Mouse (Mus musculus) liver, postnatal 0 days (tissue): ENCODE data around the gene Gm20388. TPM values are rescaled to one million over a fixed set of nuclear protein-coding genes. Genes with fewer than 3 reads are reported as not detected.
A peak's percentile ranks its signal among the peaks of the same experiment; 100 is the strongest.
"Not testable (repeated sequence)": the region's sequence is repeated elsewhere in the genome, so short reads cannot be mapped to it uniquely, and the experiment has no call there.

ENCODE experiments used
- ATAC-seq: fragments of 200-750 bp; cut with Nextera tagmentation; 2 replicates; pipeline ENCODE4 v1.8.0; 2017; ENCODE audit warnings: mild to moderate bottlenecking, moderate library complexity
- DNase-seq: peaks from one replicate; pipeline ENCODE4 v3.0.0-alpha.2; 2016
- H3K27ac ChIP-seq: fragments of 300-500 bp; sonication (generic); 2 replicates; pipeline ENCODE4 v1.5.1; 2014; ENCODE audit warnings: antibody characterized with exemption, moderate library complexity, mild to moderate bottlenecking, low read depth
- H3K27me3 ChIP-seq: fragments of 300-500 bp; sonication (generic); 2 replicates; pipeline ENCODE4 v1.6.1; 2014; ENCODE audit warnings: low read length, control low read depth, mixed read lengths; ENCODE audit not compliant: insufficient read depth
- H3K36me3 ChIP-seq: fragments of 300-500 bp; sonication (generic); replicated peaks from 2 replicates; pipeline ENCODE4 v1.6.1; 2014; ENCODE audit warnings: mild to moderate bottlenecking, control low read depth, low read length, moderate library complexity, mixed read lengths; ENCODE audit not compliant: insufficient read depth
- H3K4me1 ChIP-seq: fragments of 300-500 bp; sonication (generic); 2 replicates; pipeline ENCODE4 v1.6.1; 2014; ENCODE audit warnings: antibody characterized with exemption, mild to moderate bottlenecking, control low read depth; ENCODE audit not compliant: insufficient read depth
- H3K4me2 ChIP-seq: fragments of 300-500 bp; sonication (generic); 2 replicates; pipeline ENCODE4 v1.6.1; 2014; ENCODE audit warnings: low read depth, mild to moderate bottlenecking, low read length, moderate library complexity, mixed read lengths
- H3K4me3 ChIP-seq: fragments of 300-500 bp; sonication (generic); 2 replicates; pipeline ENCODE4 v1.5.1; 2014; ENCODE audit warnings: low read depth, low read length
- H3K9ac ChIP-seq: fragments of 300-500 bp; sonication (generic); replicated peaks from 2 replicates; pipeline ENCODE4 v1.6.1; 2014; ENCODE audit warnings: mild to moderate bottlenecking, moderate library complexity
- H3K9me3 ChIP-seq: fragments of 300-500 bp; sonication (generic); 2 replicates; pipeline ENCODE4 v1.6.1; 2016; ENCODE audit warnings: mild to moderate bottlenecking, control low read depth, low read length, mixed read lengths
- CTCF ChIP-seq: sonication (generic); IDR thresholded peaks from 2 replicates; pipeline ENCODE4 v1.5.1; 2016; ENCODE audit warnings: antibody characterized with exemption, low read depth
- EP300 ChIP-seq: IDR thresholded peaks from 2 replicates; pipeline ENCODE4 v1.6.1; 2016; ENCODE audit warnings: antibody characterized with exemption, low read depth, mild to moderate bottlenecking
- WGBS: fragments of 180-500 bp; shearing (Covaris S2); extraction: QIAGEN DNeasy Blood & Tissue Kit; methylation state at CpG from one replicate; pipeline ENCODE4 v1.1.7; 2014; ENCODE audit not compliant: insufficient replicate concordance; 5-methylcytosine and 5-hydroxymethylcytosine counted together
- polyA plus RNA-seq: library from polyadenylated mRNA; unstranded; fragments of >200 nt; fragmentation: Nextera tagmentation; extraction: Ambion mirVana; gene quantifications from 2 replicates; pipeline ENCODE4 v1.2.1, GENCODE M21; 2015

The Gm20388 gene
- polyA plus RNA-seq, 1 experiment from 2014 or later = not detected

GRCm38 (mm10) chr8:123993997-123994396 is 4083.4 kb downstream of the Gm20388 start:
- no peaks in the 10 kb centered on the region for H3K9me3 ChIP-seq
- no peak overlapping the region for H3K9ac ChIP-seq
- no peak for ATAC-seq

GRCm38 (mm10) chr8:123999568-123999967 is 4088.9 kb downstream of the Gm20388 start:
- WGBS = 85% methylated on average over 2 of the region's 2 CpGs
- no peak for ATAC-seq
- H3K36me3 ChIP-seq = peaks cover 71% of the 10 kb centered on the region
- DNase-seq = no peak
- no peak for TF ChIP-seq CTCF
- TF ChIP-seq EP300 = no peak
- H3K9me3 ChIP-seq = no peaks in the 10 kb centered on the region
- no peaks in the 10 kb centered on the region for H3K4me1 ChIP-seq
- H3K27me3 ChIP-seq = no peaks in the 10 kb centered on the region
- H3K9ac ChIP-seq = no peak overlapping the region
- no peak overlapping the region for H3K4me2 ChIP-seq
- H3K4me3 ChIP-seq = no peak overlapping the region
- no peak overlapping the region for H3K27ac ChIP-seq

More at GRCm38 (mm10) chr8:123993997-123994396, 4083.4 kb downstream of the Gm20388 start:
- peaks cover 11% of the 10 kb centered on the region; the same call in 1 of the 2 replicates for H3K4me1 ChIP-seq
- H3K4me2 ChIP-seq = no peak overlapping the region
- peaks cover 27% of the 10 kb centered on the region for H3K36me3 ChIP-seq
- no peak for DNase-seq
- no peak overlapping the region for H3K27ac ChIP-seq
- TF ChIP-seq EP300 (no peak), CTCF (no peak)
- H3K4me3 ChIP-seq = no peak overlapping the region
- H3K27me3 ChIP-seq = no peaks in the 10 kb centered on the region
- 85% methylated on average over 3 of the region's 3 CpGs for WGBS

GRCm38 (mm10) chr8:124002546-124003108 is 4092.0 kb downstream of the Gm20388 start:
- Histone ChIP-seq H3K4me1 (no peaks in the 10 kb centered on the region), H3K27me3 (no peaks in the 10 kb centered on the region), H3K4me2 (no peak overlapping the region), H3K9ac (no peak overlapping the region), H3K4me3 (no peak overlapping the region), H3K36me3 (peaks cover 66% of the 10 kb centered on the region), H3K27ac (no peak overlapping the region), H3K9me3 (no peaks in the 10 kb centered on the region)
- ATAC-seq (peak; percentile 79), DNase-seq (no peak)
- no peak for TF ChIP-seq EP300
- TF ChIP-seq CTCF = peak; percentile 11; the same call in 1 of the 2 replicates
- 84% methylated on average over 10 of the region's 10 CpGs for WGBS

GRCm38 (mm10) chr8:124007829-124008228 is 4097.2 kb downstream of the Gm20388 start:
- no peak for ATAC-seq
- H3K27me3 ChIP-seq = no peaks in the 10 kb centered on the region

GRCm38 (mm10) chr8:124011580-124011979 is 4100.9 kb downstream of the Gm20388 start:
- no peak overlapping the region for H3K27ac ChIP-seq
- H3K27me3 ChIP-seq = no peaks in the 10 kb centered on the region
- 38% methylated on average over 3 of the region's 3 CpGs for WGBS
- no peak overlapping the region for H3K4me2 ChIP-seq
- H3K9me3 ChIP-seq = no peaks in the 10 kb centered on the region
- H3K9ac ChIP-seq = no peak overlapping the region
- peaks cover 17% of the 10 kb centered on the region for H3K4me1 ChIP-seq
- DNase-seq (no peak), ATAC-seq (no peak)
- no peak for TF ChIP-seq EP300
- TF ChIP-seq CTCF = no peak
- H3K4me3 ChIP-seq = no peak overlapping the region
- peaks cover 33% of the 10 kb centered on the region for H3K36me3 ChIP-seq

More at GRCm38 (mm10) chr8:124007829-124008228, 4097.2 kb downstream of the Gm20388 start:
- no peak for DNase-seq
- Histone ChIP-seq H3K4me2 (no peak overlapping the region), H3K27ac (no peak overlapping the region), H3K4me3 (no peak overlapping the region), H3K9ac (no peak overlapping the region), H3K4me1 (peaks cover 7% of the 10 kb centered on the region), H3K9me3 (no peaks in the 10 kb centered on the region), H3K36me3 (peaks cover 57% of the 10 kb centered on the region)
- WGBS = 62% methylated on average over 6 of the region's 6 CpGs
- TF ChIP-seq CTCF (no peak), EP300 (no peak)

- Histone ChIP-seq H3K27me3 (no peaks in the 10 kb centered on the region), H3K36me3 (peaks cover 28% of the 10 kb centered on the region), H3K27ac (no peak overlapping the region), H3K9ac (no peak overlapping the region), H3K4me2 (no peak overlapping the region), H3K4me3 (no peak overlapping the region), H3K9me3 (no peaks in the 10 kb centered on the region), H3K4me1 (peaks cover 17% of the 10 kb centered on the region)
- ATAC-seq (no peak), DNase-seq (no peak)
- TF ChIP-seq EP300 = no peak
- TF ChIP-seq CTCF = no peak
- WGBS = 93% methylated on average over 3 of the region's 3 CpGs
These were observed 4101.4 kb downstream of the Gm20388 start for GRCm38 (mm10) chr8:124011989-124012586.

- H3K4me2 ChIP-seq = not testable (repeated sequence)
These were observed 4103.7 kb downstream of the Gm20388 start for GRCm38 (mm10) chr8:124014299-124014698.

More at GRCm38 (mm10) chr8:124014299-124014698, 4103.7 kb downstream of the Gm20388 start:
- Histone ChIP-seq H3K4me1 (peaks cover 34% of the 10 kb centered on the region), H3K27ac (peak overlapping the region; percentile 34; the same call in 1 of the 2 replicates)
- not testable (repeated sequence) for DNase-seq, H3K36me3 ChIP-seq, H3K9ac ChIP-seq, ATAC-seq, H3K4me3 ChIP-seq, H3K27me3 ChIP-seq, H3K9me3 ChIP-seq
- 84% methylated on average over 7 of the region's 7 CpGs for WGBS
